Mouse (Mus musculus) urinary bladder, adult 2 months (tissue): ENCODE measurements at regions not wholly inside any gene's neighbourhood (a gene's known extent, or its start where the extent isn't known, plus 50 kb on each side); places are given as distances from the start of the nearest gene placed in this dataset.

ENCODE experiments used
- DNase-seq: peaks from one replicate; pipeline ENCODE4 v3.0.0; 2022; ENCODE audit warnings: low spot score

DNA sequence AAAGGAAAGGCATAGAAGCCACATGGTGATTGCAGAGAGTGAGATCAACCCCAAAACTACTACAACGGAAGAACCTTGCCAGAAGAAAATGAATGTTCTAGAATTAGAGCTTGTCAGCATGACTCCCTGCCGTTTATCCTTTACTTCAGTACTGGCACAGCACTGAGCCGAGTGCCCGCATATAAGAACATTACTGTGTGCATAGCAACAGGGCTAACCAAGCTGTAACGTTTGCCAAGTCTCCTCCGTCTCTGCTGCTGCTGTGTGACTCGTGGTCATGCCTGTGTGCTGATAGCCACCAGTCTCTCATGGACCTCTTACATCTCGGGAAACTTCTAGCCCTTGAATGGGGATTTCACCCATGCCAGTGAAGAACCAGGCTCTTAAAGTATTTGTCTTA lies 228.1 kb upstream of the Zdhhc25 start:
- DNase-seq = no peak

DNA sequence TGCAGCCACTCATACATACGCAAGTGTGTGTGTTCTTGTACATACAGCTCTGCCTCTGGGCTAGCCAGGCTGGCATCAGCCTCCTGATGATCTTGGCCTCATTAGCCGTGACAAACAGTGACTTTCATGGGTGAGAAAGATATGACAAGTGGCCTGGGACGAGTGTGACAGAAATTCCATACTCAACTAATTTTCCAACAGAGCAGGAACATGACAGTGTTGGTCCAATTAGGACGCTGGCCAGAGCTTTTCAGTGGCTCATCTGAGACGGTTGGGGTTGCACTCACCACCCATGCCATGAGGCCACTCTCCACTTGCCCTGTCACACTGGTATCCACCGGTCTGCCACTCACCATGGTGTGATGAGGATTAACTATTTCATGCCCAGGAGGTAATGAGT lies 226.2 kb upstream of the Zdhhc25 start:
- DNase-seq = no peak

DNA sequence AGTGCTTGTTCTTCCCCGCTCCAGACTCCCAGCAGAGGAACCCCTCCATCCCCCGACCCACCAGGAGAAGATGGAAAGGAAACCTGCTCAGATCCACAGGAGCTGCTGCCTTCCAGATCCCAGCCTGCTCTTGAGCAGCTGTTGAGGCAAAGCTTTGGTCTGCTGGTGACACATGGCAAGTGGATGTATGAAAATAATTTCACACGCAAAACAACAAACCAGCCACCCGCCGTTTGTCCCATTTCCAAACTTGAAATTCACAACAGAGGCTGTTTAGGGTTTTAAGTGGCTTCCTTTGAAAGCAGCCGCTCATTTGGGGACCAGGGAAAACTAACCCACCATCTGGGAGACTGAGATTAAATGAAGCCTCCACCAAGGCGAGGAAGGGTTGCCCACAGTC lies 220.8 kb upstream of the Zdhhc25 start:
- no peak for DNase-seq

DNA sequence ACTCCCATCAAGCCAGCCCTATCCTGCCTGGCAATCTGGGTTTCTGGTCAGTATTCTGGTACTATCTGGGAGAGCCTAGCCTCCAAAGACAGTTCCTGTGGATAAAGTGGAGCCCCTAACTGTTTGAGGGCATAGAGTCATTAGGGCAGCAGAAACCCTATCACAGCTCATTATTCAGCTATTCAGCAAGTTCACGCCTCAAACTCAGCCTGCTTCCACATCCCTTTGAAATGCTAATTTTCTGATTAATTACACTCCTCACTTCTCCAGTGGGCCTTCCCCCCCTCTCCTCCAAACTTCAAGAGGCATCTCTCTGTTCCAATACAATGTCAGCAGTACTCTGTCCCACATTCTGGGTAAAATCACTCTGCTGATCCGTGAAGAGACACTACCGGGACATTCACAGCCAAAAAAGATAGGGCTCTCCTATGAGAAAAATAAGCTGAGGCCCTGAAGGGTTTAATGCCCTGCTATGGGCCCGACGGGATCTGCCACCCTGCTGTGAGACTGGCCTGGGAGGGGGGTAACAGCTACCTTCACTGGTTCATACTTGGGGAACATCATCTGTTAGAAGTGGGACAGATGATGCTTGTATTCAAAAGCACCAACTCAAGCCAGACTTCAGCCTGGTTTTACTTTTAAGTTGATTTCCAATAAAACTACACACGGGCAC lies 220.0 kb upstream of the Zdhhc25 start:
- no peak for DNase-seq

DNA sequence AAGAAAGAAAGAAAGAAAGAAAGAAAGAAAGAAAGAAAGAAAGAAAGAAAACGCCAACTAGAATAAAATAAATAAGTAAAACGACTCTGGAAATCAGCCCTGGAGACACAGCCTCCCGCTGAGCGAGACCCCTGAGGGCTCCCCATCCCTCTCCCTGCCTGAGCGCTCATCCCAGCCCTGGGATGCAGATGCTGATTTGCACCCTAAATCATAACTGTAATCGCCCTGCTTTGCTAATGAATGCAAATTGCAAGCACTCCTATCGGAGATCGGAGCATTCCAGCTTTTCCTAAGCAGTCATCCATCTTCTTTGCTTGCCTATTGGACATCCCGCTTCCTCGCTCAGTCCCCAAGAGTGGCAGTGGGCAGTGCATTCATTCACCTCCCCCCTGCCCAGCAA lies 218.7 kb upstream of the Zdhhc25 start:
- DNase-seq = no peak

DNA sequence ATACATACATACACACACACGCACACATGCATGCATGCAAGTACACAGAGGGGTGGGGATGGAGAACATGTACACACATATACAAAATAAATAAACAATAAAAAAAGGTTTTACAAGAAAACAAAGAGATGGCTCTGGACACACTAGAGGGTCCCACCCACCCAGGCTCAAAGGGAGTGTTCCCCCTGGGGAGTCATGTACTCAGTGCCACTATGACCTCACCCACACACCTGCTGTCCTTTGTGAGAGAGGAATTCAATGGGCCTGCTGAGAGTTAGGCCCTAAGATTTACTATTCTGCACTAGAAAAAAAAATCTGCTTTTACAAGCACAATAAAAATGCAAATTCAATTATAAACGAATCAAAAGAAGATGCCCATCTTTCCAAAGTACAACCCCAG lies 214.2 kb upstream of the Zdhhc25 start:
- DNase-seq = no peak

DNA sequence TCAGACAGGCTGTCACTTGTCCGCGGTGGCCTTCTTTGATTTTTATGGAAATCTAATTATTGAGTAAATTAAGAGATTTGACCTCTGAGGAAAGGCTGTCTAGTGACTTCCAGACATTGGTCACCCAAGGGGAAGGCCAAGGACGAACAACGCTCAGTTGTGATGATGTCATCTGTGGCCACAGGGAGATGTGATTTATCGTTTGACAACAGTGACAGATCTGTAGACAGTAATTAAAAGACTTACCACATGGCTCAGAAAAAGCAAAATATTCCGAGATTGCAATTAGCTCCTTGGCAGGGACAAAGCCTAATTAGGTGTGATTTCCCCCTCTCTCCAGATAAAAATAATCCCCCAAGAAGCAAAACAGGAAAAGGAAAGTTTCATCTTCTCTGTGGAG lies 213.4 kb upstream of the Zdhhc25 start:
- DNase-seq = no peak

DNA sequence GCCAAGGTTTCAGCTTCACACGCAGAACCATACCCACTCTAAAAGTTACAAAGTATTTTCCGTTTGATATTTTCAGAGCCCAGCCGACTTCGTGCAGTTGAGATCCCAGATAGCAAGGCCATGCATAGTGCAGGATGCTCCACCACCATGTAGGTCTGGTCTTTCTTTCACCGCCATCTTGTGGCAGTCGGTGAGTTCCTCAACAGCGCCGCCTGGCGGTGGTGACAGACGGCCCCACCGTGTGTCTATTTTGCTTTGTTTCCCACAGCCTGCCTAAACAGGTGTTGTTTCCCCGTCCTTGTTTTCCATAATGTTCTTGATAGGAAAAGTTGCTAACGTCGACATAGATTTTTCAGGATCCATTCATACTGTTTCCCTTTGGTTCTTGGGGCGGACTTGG lies 208.3 kb upstream of the Zdhhc25 start:
- no peak for DNase-seq

DNA sequence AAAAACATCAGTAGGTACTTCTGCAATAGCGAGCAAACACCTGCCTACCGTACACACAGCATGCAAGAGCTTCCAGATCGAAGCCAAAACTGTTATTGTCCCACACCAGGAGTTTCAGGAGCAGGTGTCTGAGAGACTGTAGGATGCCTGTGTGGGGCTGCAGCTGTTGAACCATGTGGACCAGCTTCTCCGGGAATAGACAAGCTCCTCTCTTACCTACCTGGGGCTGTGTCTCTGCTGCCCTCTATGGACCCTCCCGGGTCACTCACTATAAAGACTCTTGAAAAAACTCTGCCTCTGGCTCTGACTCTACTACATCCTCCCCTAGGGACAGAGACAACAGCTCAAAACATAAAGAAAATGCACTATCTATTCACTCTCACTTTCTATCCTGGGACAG lies 201.0 kb upstream of the Zdhhc25 start:
- no peak for DNase-seq

DNA sequence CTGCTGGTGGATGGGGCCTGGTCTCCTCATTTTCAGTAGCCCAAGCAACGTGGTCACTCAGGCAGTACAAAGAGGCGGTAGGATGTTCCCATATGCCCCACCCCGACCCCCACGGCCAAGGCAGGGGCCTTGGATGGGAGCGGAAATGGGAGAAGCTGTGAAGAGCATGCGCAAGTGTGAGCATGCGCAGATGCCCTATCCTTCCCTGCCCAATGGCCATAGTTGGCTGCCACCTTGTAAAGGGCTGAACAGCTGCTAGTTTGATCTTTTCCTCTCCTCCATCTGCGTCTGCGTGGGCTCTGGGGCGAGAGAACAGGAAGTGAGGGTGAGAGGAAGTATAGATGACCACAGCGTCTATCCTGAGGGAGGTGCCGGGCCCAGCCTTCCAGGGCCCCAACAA lies 200.1 kb upstream of the Zdhhc25 start:
- no peak for DNase-seq

DNA sequence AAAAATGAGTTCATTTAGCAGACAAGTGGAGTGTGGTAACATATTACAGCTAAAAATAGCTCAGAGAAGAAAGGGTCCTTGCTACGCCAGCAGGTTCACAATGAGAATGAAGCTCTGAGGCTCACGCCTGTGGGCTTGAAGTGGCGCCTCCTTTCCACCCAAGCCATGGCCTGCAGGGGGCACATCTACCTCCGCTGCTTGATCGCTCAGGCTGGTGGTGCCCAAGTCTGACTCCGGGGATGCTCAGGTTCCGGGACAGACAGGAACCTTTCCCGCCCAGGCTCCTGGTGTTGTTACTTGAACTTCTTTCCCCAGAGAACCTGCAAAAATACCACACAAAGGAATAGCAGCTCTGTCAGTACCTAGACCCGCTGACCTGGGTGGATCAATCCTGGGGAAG lies 199.3 kb upstream of the Zdhhc25 start:
- no peak for DNase-seq

DNA sequence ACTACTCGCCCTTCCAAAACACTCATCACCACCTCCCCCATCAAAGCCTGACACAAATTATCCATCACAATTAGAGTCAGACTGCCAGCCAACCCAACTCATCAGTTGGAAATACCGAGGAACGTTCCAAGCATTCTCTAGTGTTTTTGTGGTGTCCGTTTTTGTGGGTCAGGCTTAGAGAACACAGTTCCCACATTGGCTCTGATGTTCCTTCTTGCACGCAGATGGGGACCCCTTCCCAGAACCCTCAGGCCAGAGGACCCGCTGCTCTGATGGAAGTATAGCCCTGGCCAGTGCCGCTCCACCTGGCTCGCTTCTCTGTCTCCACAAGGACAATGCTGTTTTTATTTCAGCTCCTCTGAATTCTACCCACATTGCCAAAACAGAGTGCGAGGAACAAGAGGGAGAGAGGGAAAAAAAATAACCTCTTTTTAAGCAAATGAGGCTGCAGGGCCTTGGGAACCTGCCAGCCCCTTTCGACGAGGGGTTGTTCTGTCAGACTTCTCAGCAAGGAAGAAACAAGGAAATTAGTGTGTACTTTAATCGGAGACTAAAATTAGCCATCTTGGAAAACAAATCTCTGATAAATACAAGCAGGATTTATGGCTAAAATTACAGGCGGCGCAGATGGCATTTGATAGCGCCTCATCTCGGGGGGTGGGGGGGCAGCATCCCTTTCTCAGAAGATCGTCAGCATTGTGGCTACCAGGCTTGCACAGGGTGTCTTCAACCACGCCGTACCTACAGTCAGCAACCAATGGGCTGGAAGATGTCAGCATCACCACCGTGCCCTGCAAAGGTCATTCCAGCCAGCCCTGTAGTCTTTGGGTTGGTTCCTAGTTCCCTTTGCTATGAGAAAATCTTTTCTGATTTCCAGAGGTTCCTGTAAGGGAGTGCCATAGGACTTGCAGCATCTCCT lies 191.4 kb upstream of the Zdhhc25 start:
- DNase-seq = no peak

DNA sequence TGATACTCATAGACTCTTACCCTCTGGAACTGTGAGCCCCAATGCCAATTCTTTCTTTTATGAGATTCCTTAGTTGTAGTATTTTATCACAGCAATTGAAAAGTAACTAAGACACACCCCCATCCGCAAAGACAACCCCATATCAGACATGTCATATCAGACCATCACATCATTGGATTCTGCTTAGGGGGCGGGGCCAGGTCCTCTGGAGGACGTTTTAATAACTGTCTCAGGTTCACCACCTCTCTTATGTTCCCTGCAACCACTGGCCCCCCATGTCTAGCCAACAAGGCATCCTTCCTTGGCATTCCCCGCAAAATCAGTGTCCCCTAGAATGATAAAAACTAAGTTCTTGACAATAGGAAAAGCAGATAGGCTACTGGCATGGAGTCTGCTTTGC lies 185.9 kb upstream of the Zdhhc25 start:
- DNase-seq = no peak

DNA sequence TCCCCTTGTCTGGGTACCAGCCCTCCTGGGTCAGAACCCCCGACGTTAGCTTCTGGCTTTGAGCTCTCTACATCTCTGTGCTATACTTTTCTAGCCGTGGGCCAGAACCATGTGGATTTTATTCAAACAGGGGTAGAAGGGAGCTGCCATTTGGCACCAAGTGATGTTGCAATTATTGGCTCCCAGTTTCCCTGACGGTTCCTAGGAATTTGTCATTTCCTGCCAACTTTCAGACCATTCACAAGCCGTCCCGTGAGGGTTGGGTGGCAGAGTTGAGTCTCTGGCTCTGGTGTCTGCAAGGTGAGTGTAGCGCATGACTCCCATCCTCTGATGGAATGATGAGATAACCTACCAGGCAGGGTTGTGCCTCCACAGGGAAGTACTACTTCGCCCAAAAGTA lies 181.2 kb upstream of the Zdhhc25 start:
- DNase-seq = no peak

DNA sequence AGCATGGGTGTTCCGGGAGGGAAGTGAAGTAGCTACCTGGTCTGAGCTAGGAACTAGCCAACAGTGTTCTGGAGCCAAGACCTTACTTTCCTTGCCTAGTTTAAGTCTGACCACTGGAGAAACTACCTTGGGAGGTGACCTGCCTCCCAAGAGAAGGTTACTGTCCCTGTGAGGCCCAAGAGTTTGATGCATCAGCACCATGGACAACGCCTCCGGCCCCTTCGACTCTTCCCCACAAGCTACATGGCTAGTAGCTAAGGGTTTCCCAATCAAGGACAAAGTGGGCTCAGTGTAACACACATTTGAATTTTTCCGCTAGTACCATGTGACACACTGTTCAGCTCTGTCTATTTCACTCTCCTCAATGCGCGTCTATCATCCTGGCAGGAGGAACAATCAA lies 171.7 kb upstream of the Zdhhc25 start:
- DNase-seq = no peak

DNA sequence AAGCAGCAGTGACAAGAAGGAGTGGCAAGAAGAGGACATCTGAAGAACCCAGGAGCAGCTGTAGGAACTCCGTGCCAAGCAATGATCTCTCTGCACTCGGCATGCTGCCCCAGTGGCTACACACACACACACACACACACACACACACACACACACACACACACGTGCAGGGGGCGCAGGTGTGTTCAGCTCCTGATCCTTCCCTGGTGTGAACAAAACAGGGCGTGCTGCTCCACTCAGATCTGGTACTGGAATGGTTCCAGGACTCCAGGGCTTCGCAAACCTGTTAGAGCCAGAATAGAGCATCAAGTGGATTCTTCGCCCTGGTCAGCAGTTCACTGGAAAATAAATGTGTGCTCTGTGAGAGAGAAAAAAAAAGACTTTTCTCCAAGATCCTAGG lies 169.2 kb upstream of the Zdhhc25 start:
- DNase-seq = no peak

DNA sequence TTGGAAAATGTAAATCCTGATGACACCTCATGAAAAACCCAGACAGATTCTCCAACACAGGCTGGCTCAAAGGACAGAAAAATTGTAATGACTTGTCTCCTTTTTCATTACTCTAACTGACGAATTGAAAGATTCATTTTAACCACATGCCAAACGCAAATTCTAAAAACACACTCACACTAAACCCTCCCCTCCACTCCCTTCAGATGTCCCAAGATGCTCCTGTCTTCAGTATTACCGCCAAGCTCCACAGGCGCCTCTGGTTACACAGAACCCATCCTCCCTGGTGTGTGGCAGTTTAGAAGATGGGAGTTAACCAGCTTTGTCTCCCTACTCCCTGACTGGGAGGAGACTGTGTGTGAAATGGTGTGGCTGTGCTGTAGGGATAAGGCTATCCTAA lies 151.8 kb upstream of the Zdhhc25 start:
- DNase-seq = no peak

DNA sequence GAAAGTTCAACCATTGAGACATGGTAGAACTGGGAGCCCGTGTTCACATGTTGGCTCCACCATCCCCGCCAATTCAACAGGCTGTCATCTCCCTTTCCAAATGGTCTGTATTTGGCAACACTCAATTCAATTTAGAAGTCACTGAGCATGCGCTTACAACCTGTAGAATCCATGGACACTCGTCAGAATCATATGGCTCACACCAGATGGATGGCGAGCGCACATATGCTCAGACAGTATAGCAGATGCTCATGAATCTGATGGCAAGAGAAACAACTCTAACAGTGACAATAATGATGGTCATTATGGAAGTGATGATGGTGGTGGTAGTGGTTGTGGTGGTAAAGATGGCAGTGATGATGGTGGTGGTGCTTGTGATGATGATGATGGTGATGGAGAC lies 148.9 kb upstream of the Zdhhc25 start:
- DNase-seq = no peak

DNA sequence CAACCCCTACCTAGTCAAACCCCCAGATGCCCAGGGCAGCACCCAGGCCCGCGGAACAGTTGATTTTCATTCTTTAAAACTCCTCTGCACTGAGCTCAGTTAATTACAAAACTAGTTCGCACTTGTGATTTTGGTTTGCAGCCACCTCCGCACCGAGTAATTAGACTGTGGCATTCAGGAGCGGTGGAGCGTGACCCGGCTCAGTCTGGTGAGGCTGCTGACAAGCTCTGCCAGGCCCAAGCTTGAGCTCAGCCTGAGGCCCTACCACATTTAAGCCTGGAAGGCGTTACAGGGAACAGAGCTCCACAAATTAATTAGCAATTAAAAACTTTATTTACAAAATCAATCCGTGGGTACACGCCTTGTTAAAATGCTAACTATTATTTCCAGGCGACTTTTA lies 132.0 kb upstream of the Zdhhc25 start:
- DNase-seq = no peak

DNA sequence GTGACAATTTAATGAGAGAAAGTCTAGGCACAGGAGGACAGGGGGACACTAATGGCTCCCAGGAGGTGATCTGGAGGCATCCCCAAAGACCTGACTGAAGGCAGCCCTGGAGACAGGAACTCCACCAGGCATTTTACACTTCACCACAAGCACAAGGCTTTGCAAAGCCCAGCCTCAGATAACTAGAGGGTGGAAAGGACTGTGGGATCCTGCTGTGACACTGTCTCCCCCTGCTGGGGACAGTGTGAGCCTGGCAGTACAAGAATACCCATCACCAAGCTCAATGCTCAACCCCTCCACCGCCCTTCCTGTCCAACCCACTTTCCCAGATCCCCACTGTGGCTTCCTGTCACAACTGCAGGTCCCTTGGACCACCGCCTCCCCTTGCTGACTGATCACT lies 131.3 kb upstream of the Zdhhc25 start:
- DNase-seq = no peak

DNA sequence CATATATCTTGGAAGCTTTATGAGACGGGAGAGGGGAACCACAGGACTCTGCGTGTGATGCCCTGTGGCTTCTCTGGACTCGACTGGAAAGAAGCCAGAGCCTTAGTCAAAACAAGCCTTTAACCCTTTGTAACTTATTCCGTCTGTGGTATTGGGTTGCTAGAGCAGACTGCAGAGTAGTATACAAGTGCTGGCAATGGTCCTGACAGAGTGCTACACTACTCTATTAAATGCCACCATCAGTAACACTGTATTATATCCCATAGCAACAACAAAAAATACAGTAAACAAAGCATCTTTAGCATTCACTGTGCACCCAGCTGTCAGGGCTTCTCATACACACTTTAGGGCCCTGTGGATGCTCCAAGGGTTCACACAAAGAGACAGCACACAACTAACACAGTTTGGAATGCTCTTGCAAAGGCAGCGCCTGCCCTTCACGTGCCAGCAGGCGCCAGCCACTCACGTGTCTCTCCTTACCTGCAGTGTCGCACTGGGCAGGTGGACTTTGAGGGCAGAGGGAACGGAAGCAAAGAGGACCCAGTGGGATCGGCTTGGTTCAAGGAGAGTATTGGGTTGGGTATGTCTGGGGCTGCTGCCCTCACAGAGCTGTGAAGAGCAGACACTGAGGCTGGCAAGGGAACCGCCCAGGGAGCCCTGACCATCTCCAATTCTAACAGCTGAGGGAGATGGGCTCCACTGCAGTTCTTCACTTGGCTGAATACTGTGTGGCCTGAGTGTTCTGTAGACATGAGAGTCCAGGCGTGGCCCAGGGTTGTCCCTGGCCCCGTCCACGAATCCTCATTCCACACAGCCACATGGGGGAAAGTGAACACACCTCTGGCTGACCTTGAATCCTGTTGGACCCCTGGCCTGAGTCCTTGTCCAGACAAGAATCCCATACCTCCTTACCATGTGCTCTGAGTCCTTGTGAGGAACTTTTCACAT lies 130.3 kb upstream of the Zdhhc25 start:
- DNase-seq = no peak

DNA sequence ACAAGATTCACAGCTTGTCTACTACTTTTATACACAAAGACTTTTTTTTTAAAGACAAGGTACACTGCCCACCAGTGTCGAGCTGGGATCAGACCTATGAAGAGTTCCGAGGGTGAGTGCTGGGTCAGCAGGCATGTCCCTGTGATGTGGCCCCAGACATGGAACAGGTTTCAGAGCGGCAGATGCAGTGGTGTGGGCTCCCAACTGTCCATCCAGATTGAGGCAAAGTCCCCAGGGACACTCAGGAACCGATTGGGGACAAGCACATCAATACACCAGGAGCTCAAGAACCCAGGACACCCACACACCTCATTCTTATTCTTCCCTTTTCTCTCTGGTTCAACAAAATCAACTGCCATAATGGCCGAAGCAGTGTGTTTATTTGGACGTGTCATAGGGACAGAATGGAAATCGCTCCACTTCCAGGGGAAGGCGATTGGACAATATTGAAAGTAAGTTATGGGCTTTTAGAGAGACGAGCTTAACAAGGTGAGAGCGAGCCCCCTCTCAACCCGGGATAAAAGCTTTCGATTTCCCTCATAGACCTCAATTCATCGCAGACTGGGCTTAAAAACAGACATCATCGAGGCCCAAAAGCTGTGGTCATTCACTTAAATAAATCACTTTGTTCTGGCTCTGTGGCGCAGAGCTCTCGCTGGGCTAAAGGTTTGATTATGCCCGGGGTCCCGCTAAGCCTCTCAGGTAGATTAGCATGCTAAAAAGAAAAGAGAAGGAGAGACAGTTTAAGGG lies 127.6 kb upstream of the Zdhhc25 start:
- DNase-seq = no peak
